Comparison of ENCODE assay signal across 8 mouse cellular contexts in genomic region chr16:93884722-93885113, GRCm38 (mm10). TPM values are rescaled to one million over a fixed set of nuclear protein-coding genes. Genes with fewer than 3 reads are reported as not detected.
DNase-seq lines count a peak whose midpoint lies in the region; ATAC-seq and TF ChIP-seq lines count a peak whose summit lies in the region.

No protein-coding gene starts in this region.

- peaks cover 31% of the 10 kb centered on the region for H3K36me3 ChIP-seq in heart, embryonic 12.5 days
- H3K36me3 ChIP-seq in ES-E14 (ENCODE audit: control insufficient read depth, insufficient read depth, low read length, poor library complexity, severe bottlenecking): peaks cover 24% of the 10 kb centered on the region
- H3K36me3 ChIP-seq in heart, postnatal 0 days (replicated peaks; ENCODE audit: control insufficient read depth, insufficient read depth, low read length): peaks cover 6% of the 10 kb centered on the region; the same call in 1 of the 2 replicates
- peaks cover 18% of the 10 kb centered on the region for H3K36me3 ChIP-seq in liver, postnatal 0 days (replicated peaks; ENCODE audit: insufficient read depth, low read length)

- no peak overlapping the region for H3K27ac ChIP-seq in heart, embryonic 12.5 days (ENCODE audit: poor library complexity, severe bottlenecking)
- H3K27ac ChIP-seq in ES-E14 (ENCODE audit: insufficient read depth, low read depth, low read length, poor library complexity, severe bottlenecking): no peak overlapping the region
- no peak overlapping the region for H3K27ac ChIP-seq in heart, postnatal 0 days (ENCODE audit: low read depth)
- no peak overlapping the region for H3K27ac ChIP-seq in liver, postnatal 0 days (ENCODE audit: low read depth)

- TF ChIP-seq CTCF in heart, postnatal 0 days (IDR thresholded peaks at IDR 0.05; ENCODE audit: low read depth): no peak
- TF ChIP-seq CTCF in liver, postnatal 0 days (IDR thresholded peaks at IDR 0.05; ENCODE audit: low read depth): no peak

- 63% methylated on average over 5 of the region's 5 CpGs for WGBS in heart, embryonic 12.5 days
- 57% methylated on average over 5 of the region's 5 CpGs for WGBS in heart, postnatal 0 days
- WGBS in liver, postnatal 0 days (ENCODE audit: insufficient replicate concordance): 50% methylated on average over 5 of the region's 5 CpGs

- no peaks in the 10 kb centered on the region for H3K9me3 ChIP-seq in heart, embryonic 12.5 days (replicated peaks)
- H3K9me3 ChIP-seq in ES-E14 (ENCODE audit: control insufficient read depth, insufficient read depth, low read depth, low read length): no peaks in the 10 kb centered on the region
- no peaks in the 10 kb centered on the region for H3K9me3 ChIP-seq in heart, postnatal 0 days (replicated peaks; ENCODE audit: control insufficient read depth, low read length)
- H3K9me3 ChIP-seq in liver, postnatal 0 days (ENCODE audit: low read length): no peaks in the 10 kb centered on the region

- H3K27me3 ChIP-seq in heart, embryonic 12.5 days (replicated peaks): no peaks in the 10 kb centered on the region
- H3K27me3 ChIP-seq in heart, postnatal 0 days (ENCODE audit: control insufficient read depth, insufficient read depth, low read length): no peaks in the 10 kb centered on the region
- H3K27me3 ChIP-seq in liver, postnatal 0 days (ENCODE audit: insufficient read depth, low read length): no peaks in the 10 kb centered on the region

- H3K4me3 ChIP-seq in heart, embryonic 12.5 days: peak overlapping the region; percentile 65
- H3K4me3 ChIP-seq in ES-E14 (ENCODE audit: insufficient read depth in 1 of 2, low read depth in 1 of 2, low read length in 2 of 2, poor library complexity in 1 of 2, severe bottlenecking in 1 of 2): peak overlapping the region; percentile 83 to 98
- peak overlapping the region; percentile 85 for H3K4me3 ChIP-seq in heart, postnatal 0 days (ENCODE audit: low read depth, low read length)
- peak overlapping the region; percentile 93 for H3K4me3 ChIP-seq in liver, postnatal 0 days (ENCODE audit: low read depth, low read length)

- in situ Hi-C loops in ES-E14 (cut with MboI; ENCODE audit: low sequenced_read_pairs in 2 of 2, unreplicated experiment in 2 of 2): no loop called here

- DNase-seq in heart, adult 9 months (ENCODE audit: low spot score in 2 of 2): no peak
- no peak for DNase-seq in ES-E14 (ENCODE audit: low read depth, low spot score)
- no peak for DNase-seq in heart, postnatal 0 days (ENCODE audit: low spot score)
- no peak for DNase-seq in liver, postnatal 0 days
- DNase-seq in ovary, adult 18-20 months (ENCODE audit: low spot score): no peak
- no peak for DNase-seq in thymus, postnatal 0 days (ENCODE audit: low spot score)

- H3K9ac ChIP-seq in heart, embryonic 12.5 days: peak overlapping the region; percentile 77
- H3K9ac ChIP-seq in ES-E14 (ENCODE audit: insufficient read depth, low read depth, low read length, poor library complexity, severe bottlenecking): peak overlapping the region; percentile 89
- no peak overlapping the region for H3K9ac ChIP-seq in heart, postnatal 0 days (replicated peaks; ENCODE audit: low read depth, low read length)
- peak overlapping the region; percentile 87 for H3K9ac ChIP-seq in liver, postnatal 0 days (replicated peaks)

- ATAC-seq in heart, embryonic 12.5 days (ENCODE audit: insufficient number of reproducible peaks, low FRiP score): no peak
- no peak for ATAC-seq in heart, postnatal 0 days (ENCODE audit: insufficient read depth, low read depth)
- no peak for ATAC-seq in liver, postnatal 0 days
- no peak for ATAC-seq in megakaryocyte progenitor cell, adult 5-6 weeks (replicated peaks; ENCODE audit: poor library complexity)

- peaks cover 13% of the 10 kb centered on the region; the same call in 1 of the 2 replicates for H3K4me1 ChIP-seq in heart, embryonic 12.5 days (replicated peaks)
- H3K4me1 ChIP-seq in ES-E14 (ENCODE audit: control insufficient read depth in 2 of 2, insufficient read depth in 2 of 2, low read length in 2 of 2, poor library complexity in 1 of 2): no peaks in the 10 kb centered on the region; a peak in 1 of 4 replicates
- 0 out of 2 replicates have a peak, but pooled peaks cover 4% of the 10 kb centered on the region for H3K4me1 ChIP-seq in heart, postnatal 0 days (ENCODE audit: control insufficient read depth, insufficient read depth)
- peaks cover 12% of the 10 kb centered on the region for H3K4me1 ChIP-seq in liver, postnatal 0 days (ENCODE audit: insufficient read depth)

- peak overlapping the region; percentile 85 for H3K4me2 ChIP-seq in heart, embryonic 12.5 days
- peak overlapping the region; percentile 97 for H3K4me2 ChIP-seq in heart, postnatal 0 days (ENCODE audit: low read depth, low read length)
- H3K4me2 ChIP-seq in liver, postnatal 0 days (ENCODE audit: low read depth, low read length): peak overlapping the region; percentile 96

- no peak for TF ChIP-seq EP300 in heart, postnatal 0 days (IDR thresholded peaks at IDR 0.05; ENCODE audit: low read depth)
- TF ChIP-seq EP300 in liver, postnatal 0 days (IDR thresholded peaks at IDR 0.05; ENCODE audit: low read depth): no peak

TF ChIP-seq in ES-E14, 5 proteins besides CTCF, POLR2A, EP300 and RAD21:
- no peak for TF ChIP-seq HCFC1 (IDR thresholded peaks at IDR 0.05; ENCODE audit: borderline replicate concordance, insufficient read depth, low read length)
- no peak for TF ChIP-seq ZNF384 (IDR thresholded peaks at IDR 0.05; ENCODE audit: low read depth, low read length)
- TF ChIP-seq ZC3H11A (IDR thresholded peaks at IDR 0.05; ENCODE audit: borderline replicate concordance, low read depth, low read length): no peak
- no peak for TF ChIP-seq MAFK (IDR thresholded peaks at IDR 0.05; ENCODE audit: insufficient read depth, low read depth, low read length)
- no peak for TF ChIP-seq CHD2 (IDR thresholded peaks at IDR 0.05; ENCODE audit: low read depth, low read length)

RNA-seq across cellular contexts. Expression of gene Chaf1b, which starts 1.0 kb away (rescaled TPM):
- polyA plus RNA-seq in heart, embryonic 12.5 days (2016; fragmentation: Nextera tagmentation; extraction: Ambion mirVana): 49.0 and 56.3 TPM in 2 replicates
- 39.5 and 44.2 TPM in 2 replicates for total RNA-seq in ES-E14 (2012; rRNA removed)
- 13.6 and 15.1 TPM in 2 replicates for total RNA-seq in heart, postnatal 0 days (2014; rRNA removed; ENCODE audit: low replicate concordance)
- 12.6 and 13.1 TPM in 2 replicates for polyA plus RNA-seq in heart, postnatal 0 days (2015; fragmentation: Nextera tagmentation; extraction: Ambion mirVana)
- 17.2 and 18.9 TPM in 2 replicates for polyA plus RNA-seq in liver, postnatal 0 days (2015; fragmentation: Nextera tagmentation; extraction: Ambion mirVana)
- polyA plus RNA-seq in thymus, postnatal 0 days (2015; fragmentation: Nextera tagmentation; extraction: Ambion mirVana): 70.7 and 77.5 TPM in 2 replicates
- total RNA-seq in megakaryocyte progenitor cell, adult 5-6 weeks (2015): 38.3 and 49.3 TPM in 2 replicates
- 51.5 and 51.6 TPM in 2 replicates for total RNA-seq in megakaryocyte progenitor cell, adult 5-6 weeks (2017)

RNA-seq across cellular contexts. Expression of gene Morc3, which starts 52.8 kb away (rescaled TPM):
- polyA plus RNA-seq in heart, embryonic 12.5 days (2016; fragmentation: Nextera tagmentation; extraction: Ambion mirVana): 32.1 and 35.0 TPM in 2 replicates
- total RNA-seq in ES-E14 (2012; rRNA removed): 90.3 and 98.4 TPM in 2 replicates
- total RNA-seq in heart, postnatal 0 days (2014; rRNA removed; ENCODE audit: low replicate concordance): 35.5 and 38.8 TPM in 2 replicates
- polyA plus RNA-seq in heart, postnatal 0 days (2015; fragmentation: Nextera tagmentation; extraction: Ambion mirVana): 14.7 and 20.2 TPM in 2 replicates
- polyA plus RNA-seq in liver, postnatal 0 days (2015; fragmentation: Nextera tagmentation; extraction: Ambion mirVana): 11.7 and 12.3 TPM in 2 replicates
- 37.9 and 39.9 TPM in 2 replicates for polyA plus RNA-seq in thymus, postnatal 0 days (2015; fragmentation: Nextera tagmentation; extraction: Ambion mirVana)
- 115 and 119 TPM in 2 replicates for total RNA-seq in megakaryocyte progenitor cell, adult 5-6 weeks (2015)
- total RNA-seq in megakaryocyte progenitor cell, adult 5-6 weeks (2017): 132 and 185 TPM in 2 replicates
